Mouse (Mus musculus) CH12.LX (cell line): ENCODE data around the gene Gm20388. TPM values are rescaled to one million over a fixed set of nuclear protein-coding genes. Genes with fewer than 3 reads are reported as not detected.
"Not testable (repeated sequence)": the region's sequence is repeated elsewhere in the genome, so short reads cannot be mapped to it uniquely, and the experiment has no call there.

Source experiments
- DNase-seq: peaks from one replicate; pipeline ENCODE4 v3.0.0-alpha.2; 2013; ENCODE audit errors: extremely low read depth
- H3K27ac ChIP-seq: 2 replicates; pipeline ENCODE4 v1.5.1; 2012; ENCODE audit warnings: low read depth, mild to moderate bottlenecking, control low read depth, moderate library complexity; ENCODE audit not compliant: insufficient read depth
- H3K27me3 ChIP-seq: replicated peaks from 2 replicates; pipeline ENCODE3; 2012; ENCODE audit warnings: inconsistent platforms
- H3K36me3 ChIP-seq, 2 experiments: replicated peaks in 1 of 2; 2 replicates each; pipeline versions ENCODE3 to v1.6.1; 2012; ENCODE audit warnings: inconsistent platforms in 1 of 2, low read length in 1 of 2, mild to moderate bottlenecking in 1 of 2, mixed read lengths in 1 of 2, moderate library complexity in 1 of 2; ENCODE audit not compliant: control insufficient read depth in 1 of 2, insufficient read depth in 1 of 2
- H3K4me1 ChIP-seq, 2 experiments: 2 replicates each; pipeline ENCODE4 v1.6.1; 2012; ENCODE audit warnings: inconsistent platforms in 1 of 2, moderate library complexity in 1 of 2; ENCODE audit not compliant: insufficient read depth in 2 of 2, control insufficient read depth in 1 of 2
- H3K4me2 ChIP-seq: 2 replicates; pipeline ENCODE4 v1.6.1; 2012; ENCODE audit warnings: low read depth, mild to moderate bottlenecking, control low read depth; ENCODE audit not compliant: poor library complexity, insufficient read depth, severe bottlenecking
- H3K4me3 ChIP-seq, 3 experiments: fragments of 150-350 bp in 1 of 3; sonication (generic) in 1 of 3; replicated peaks in 1 of 3; 2 replicates each; pipeline versions ENCODE3 to v1.5.1; 2011 to 2012; ENCODE audit warnings: low read depth in 2 of 3, low read length in 2 of 3, mild to moderate bottlenecking in 2 of 3, moderate library complexity in 2 of 3, control low read depth in 1 of 3, improper control_type of control experiment in 1 of 3, inconsistent platforms in 1 of 3, mixed read lengths in 1 of 3; ENCODE audit not compliant: poor library complexity in 1 of 3
- H3K79me2 ChIP-seq: replicated peaks from 2 replicates; pipeline ENCODE4 v1.6.1; 2012; ENCODE audit warnings: mild to moderate bottlenecking, moderate library complexity; ENCODE audit not compliant: control insufficient read depth, poor library complexity, insufficient read depth, severe bottlenecking; ENCODE audit errors: extremely low read depth
- H3K9ac ChIP-seq: 2 replicates; pipeline ENCODE4 v1.6.1; 2012; ENCODE audit warnings: low read depth, mild to moderate bottlenecking, control low read depth, moderate library complexity; ENCODE audit not compliant: insufficient read depth
- H3K9me3 ChIP-seq: replicated peaks from 2 replicates; pipeline ENCODE3; 2012; ENCODE audit warnings: low read length, inconsistent platforms, mixed read lengths
- CHD1 ChIP-seq: IDR thresholded peaks from 2 replicates; pipeline ENCODE4 v1.6.1; 2012; ENCODE audit warnings: low read depth, low read length, improper control_type of control experiment, inconsistent platforms
- CHD2 ChIP-seq: IDR thresholded peaks from 2 replicates; pipeline ENCODE4 v1.6.1; 2011; ENCODE audit warnings: low read length, improper control_type of control experiment
- ETS1 ChIP-seq: conservative IDR thresholded peaks from 2 replicates; pipeline ENCODE4 v1.6.1; 2012; ENCODE audit warnings: low read depth, mild to moderate bottlenecking, inconsistent platforms, low read length, improper control_type of control experiment, moderate library complexity
- HCFC1 ChIP-seq: IDR thresholded peaks from 2 replicates; pipeline ENCODE4 v1.6.1; 2012; ENCODE audit warnings: low read depth, mild to moderate bottlenecking, inconsistent platforms, low read length, improper control_type of control experiment
- IRF4 ChIP-seq: IDR thresholded peaks from 2 replicates; pipeline ENCODE4 v1.6.1; 2014; ENCODE audit warnings: low read depth, mild to moderate bottlenecking, inconsistent platforms, low read length, improper control_type of control experiment
- KAT2A ChIP-seq: IDR thresholded peaks from 2 replicates; pipeline ENCODE4 v1.6.1; 2012; ENCODE audit warnings: low read length, improper control_type of control experiment, inconsistent platforms; ENCODE audit not compliant: insufficient replicate concordance
- MAX ChIP-seq: IDR thresholded peaks from 2 replicates; pipeline ENCODE4 v1.6.1; 2011; ENCODE audit warnings: low read length, improper control_type of control experiment
- MAZ ChIP-seq: IDR thresholded peaks from 2 replicates; pipeline ENCODE4 v1.6.1; 2012; ENCODE audit warnings: low read depth, mild to moderate bottlenecking, inconsistent platforms, low read length, improper control_type of control experiment, moderate library complexity
- MEF2A ChIP-seq: IDR thresholded peaks from 2 replicates; pipeline ENCODE4 v1.6.1; 2014; ENCODE audit warnings: low read depth, mild to moderate bottlenecking, inconsistent platforms, low read length, improper control_type of control experiment, borderline replicate concordance
- NELFE ChIP-seq: IDR thresholded peaks from 2 replicates; pipeline ENCODE4 v1.6.1; 2011; ENCODE audit warnings: low read depth, low read length, improper control_type of control experiment
- POLR2AphosphoS2 ChIP-seq: IDR thresholded peaks from 2 replicates; pipeline ENCODE4 v1.6.1; 2011; ENCODE audit warnings: low read depth, low read length, improper control_type of control experiment
- RCOR1 ChIP-seq: conservative IDR thresholded peaks from 2 replicates; pipeline ENCODE4 v1.6.1; 2012; ENCODE audit warnings: low read depth, mild to moderate bottlenecking, inconsistent platforms, low read length, improper control_type of control experiment
- TCF12 ChIP-seq: IDR thresholded peaks from 2 replicates; pipeline ENCODE4 v1.6.1; 2014; ENCODE audit warnings: low read depth, mild to moderate bottlenecking, inconsistent platforms, low read length, improper control_type of control experiment
- USF2 ChIP-seq: conservative IDR thresholded peaks from 2 replicates; pipeline ENCODE4 v1.6.1; 2011; ENCODE audit warnings: low read depth, low read length, improper control_type of control experiment
- ZMIZ1 ChIP-seq: IDR thresholded peaks from 2 replicates; pipeline ENCODE4 v1.6.1; 2012; ENCODE audit warnings: low read depth, mild to moderate bottlenecking, inconsistent platforms, low read length, improper control_type of control experiment
- ZNF384 ChIP-seq: IDR thresholded peaks from 2 replicates; pipeline ENCODE4 v1.6.1; 2012; ENCODE audit warnings: low read depth, low read length, improper control_type of control experiment, inconsistent platforms
- dilution Hi-C: fragments of 300-500 bp; cut with MboI; formaldehyde crosslinking; loops from 2 replicates; pipeline ENCODE4 v1.14.3; 2020; ENCODE audit warnings: low sequenced_read_pairs; ENCODE audit not compliant: extremely low pct_unique_long_range_greater_than_20kb, extremely low pct_ligation_motif_present
- in situ Hi-C: fragments of 300-500 bp; cut with MboI; formaldehyde crosslinking; loops from 3 replicates; pipeline ENCODE4 v1.14.3; 2019; ENCODE audit warnings: low sequenced_read_pairs, low pct_ligation_motif_present, low pct_unique_long_range_greater_than_20kb, mixed read lengths
- polyA plus RNA-seq: library from polyadenylated mRNA; unstranded; fragments of >175 nt; gene quantifications from 2 replicates; pipeline ENCODE4 v1.2.1, GENCODE M21; 2012; ENCODE audit warnings: low read depth; ENCODE audit not compliant: insufficient read length
- total RNA-seq, 2 experiments: library from RNA; depleted of rRNA; stranded (reverse); fragments of 300-350 nt in 1 of 2; fragments of >200 nt in 1 of 2; gene quantifications; 2 replicates each; pipeline ENCODE4 v1.2.3; 2012 to 2014

The Gm20388 gene
- total and polyA plus RNA-seq, 3 experiments, result 14.8 to 26.3 (median 22.2) TPM

- dilution Hi-C loops, H3K4me2 ChIP-seq, in situ Hi-C loops, H3K4me1 ChIP-seq, H3K27me3 ChIP-seq: not testable (repeated sequence)
- Histone ChIP-seq H3K79me2 (peaks cover 28% of the 10 kb centered on the region), H3K27ac (peak overlapping the region; percentile 94), H3K9me3 (peaks cover 62% of the 10 kb centered on the region), H3K9ac (peak overlapping the region; percentile 56), H3K36me3 (peaks cover 40 to 47% of the 10 kb centered on the region in 2 experiments), H3K4me3 (peak overlapping the region; percentile 53 to 66 (median 58))
- DNase-seq, result peak; percentile 54
- peak; percentile 79 for TF ChIP-seq ZMIZ1
- TF ChIP-seq KAT2A, result 0 out of 2 replicates have a peak, but pooled peaks have one; percentile 31
- TF ChIP-seq USF2, result 0 out of 2 replicates have a peak, but pooled peaks have one; percentile 13
- peak; percentile 68 for TF ChIP-seq CHD2
- TF ChIP-seq POLR2AphosphoS2, result peak; percentile 14
- TF ChIP-seq NELFE, result 0 out of 2 replicates have a peak, but pooled peaks have one; percentile 37
- TF ChIP-seq MAX, result 0 out of 2 replicates have a peak, but pooled peaks have one; percentile 12
- TF ChIP-seq CHD1, result peak; percentile 87
- TF ChIP-seq ETS1, result 0 out of 2 replicates have a peak, but pooled peaks have one; percentile 6
- TF ChIP-seq TCF12, result peak; percentile 53
- 0 out of 2 replicates have a peak, but pooled peaks have one; percentile 14 for TF ChIP-seq ZNF384
- 0 out of 2 replicates have a peak, but pooled peaks have one; percentile 69 for TF ChIP-seq MAZ
- TF ChIP-seq IRF4, result peak; percentile 71
- TF ChIP-seq HCFC1, result peak; percentile 45; the same call in 1 of the 2 replicates
- TF ChIP-seq MEF2A, result peak; percentile 71
- TF ChIP-seq RCOR1, result peak; percentile 59
Observed at GRCm38 (mm10) chr8:123429722-123430013, 3519.0 kb downstream of the Gm20388 start.

DNA sequence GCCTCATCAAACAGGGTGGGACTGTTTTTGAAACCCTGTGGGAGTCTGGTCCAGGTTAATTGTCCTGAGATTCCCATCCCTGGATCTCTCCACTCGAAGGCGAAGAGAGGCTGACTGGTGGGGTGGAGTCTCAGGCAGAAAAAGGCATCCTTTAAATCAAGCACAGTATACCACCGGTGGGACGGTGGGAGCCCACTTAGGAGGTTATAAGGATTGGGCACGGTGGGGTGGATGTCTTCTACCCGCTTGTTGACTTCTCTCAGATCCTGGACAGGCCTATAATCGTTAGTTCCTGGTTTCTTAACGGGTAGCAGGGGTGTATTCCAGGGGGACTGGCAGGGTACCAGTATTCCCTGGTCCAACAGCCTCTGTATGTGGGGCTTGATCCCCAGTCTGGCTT is 3520.3 kb downstream of the Gm20388 start:
- H3K9me3 ChIP-seq, result peaks cover 61% of the 10 kb centered on the region
- in situ Hi-C loops, DNase-seq, H3K9ac ChIP-seq, H3K27me3 ChIP-seq, H3K4me1 ChIP-seq, H3K4me2 ChIP-seq, dilution Hi-C loops, H3K27ac ChIP-seq, H3K4me3 ChIP-seq: not testable (repeated sequence)
- H3K36me3 ChIP-seq, result peaks cover 40 to 47% of the 10 kb centered on the region in 2 experiments
- peaks cover 28% of the 10 kb centered on the region for H3K79me2 ChIP-seq
